Mouse (Mus musculus): ENCODE measurements at regions not wholly inside any gene's neighbourhood (a gene's known extent, or its start where the extent isn't known, plus 50 kb on each side); places are given as distances from the start of the nearest gene placed in this dataset.
"Not testable (repeated sequence)": the region's sequence is repeated elsewhere in the genome, so short reads cannot be mapped to it uniquely, and the experiment has no call there.

DNA sequence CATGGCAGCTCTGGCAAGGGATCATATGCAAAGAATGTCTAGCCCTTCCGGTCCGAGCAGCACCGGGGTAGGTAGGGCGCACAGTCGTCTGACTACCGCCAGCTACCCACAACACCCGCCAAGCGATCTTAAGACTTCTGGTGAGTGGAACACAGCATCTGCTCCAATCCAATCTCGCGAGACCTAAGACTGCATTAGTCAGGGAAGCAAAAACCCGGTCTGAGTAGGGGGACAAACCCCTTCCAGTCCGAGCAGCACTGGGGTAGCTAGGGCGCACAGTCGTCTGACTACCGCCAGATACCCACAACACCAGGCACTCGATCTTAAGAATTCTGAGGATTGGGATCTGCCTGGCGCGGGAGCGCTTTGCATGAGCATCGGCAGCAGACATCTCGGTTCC lies 57.1 kb downstream of the Nap1l2 start:
- H3K27ac ChIP-seq; H3K4me3 ChIP-seq; intact Hi-C loops (cut with DNase I); DNase-seq: not testable (repeated sequence)

DNA sequence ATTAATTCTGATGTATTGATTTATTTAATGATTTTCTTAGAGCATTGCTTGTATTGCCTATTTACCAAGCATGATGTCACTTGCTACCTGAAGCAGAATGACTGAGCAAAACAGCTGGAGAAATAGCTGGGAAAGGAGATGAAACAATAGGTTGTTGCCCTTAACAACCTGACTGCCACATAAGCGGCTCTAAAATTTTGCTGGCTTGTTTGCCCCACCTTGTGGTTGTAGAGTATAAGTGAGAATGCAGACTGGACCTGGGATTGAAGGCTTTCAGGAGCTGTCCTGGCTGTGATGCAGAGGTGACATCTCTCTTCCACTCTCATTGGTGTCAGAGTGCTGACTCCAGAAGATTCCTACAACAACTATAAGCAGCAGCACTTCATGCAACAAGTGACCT lies 77.3 kb downstream of the Nap1l2 start:
- no peak for DNase-seq
- H3K4me3 ChIP-seq = no peak overlapping the region
- peak; percentile 33 for TF ChIP-seq CTCF (IDR thresholded peaks at IDR 0.05)
- H3K27ac ChIP-seq = no peak overlapping the region
- intact Hi-C loops (cut with DNase I) = no loop called here

DNA sequence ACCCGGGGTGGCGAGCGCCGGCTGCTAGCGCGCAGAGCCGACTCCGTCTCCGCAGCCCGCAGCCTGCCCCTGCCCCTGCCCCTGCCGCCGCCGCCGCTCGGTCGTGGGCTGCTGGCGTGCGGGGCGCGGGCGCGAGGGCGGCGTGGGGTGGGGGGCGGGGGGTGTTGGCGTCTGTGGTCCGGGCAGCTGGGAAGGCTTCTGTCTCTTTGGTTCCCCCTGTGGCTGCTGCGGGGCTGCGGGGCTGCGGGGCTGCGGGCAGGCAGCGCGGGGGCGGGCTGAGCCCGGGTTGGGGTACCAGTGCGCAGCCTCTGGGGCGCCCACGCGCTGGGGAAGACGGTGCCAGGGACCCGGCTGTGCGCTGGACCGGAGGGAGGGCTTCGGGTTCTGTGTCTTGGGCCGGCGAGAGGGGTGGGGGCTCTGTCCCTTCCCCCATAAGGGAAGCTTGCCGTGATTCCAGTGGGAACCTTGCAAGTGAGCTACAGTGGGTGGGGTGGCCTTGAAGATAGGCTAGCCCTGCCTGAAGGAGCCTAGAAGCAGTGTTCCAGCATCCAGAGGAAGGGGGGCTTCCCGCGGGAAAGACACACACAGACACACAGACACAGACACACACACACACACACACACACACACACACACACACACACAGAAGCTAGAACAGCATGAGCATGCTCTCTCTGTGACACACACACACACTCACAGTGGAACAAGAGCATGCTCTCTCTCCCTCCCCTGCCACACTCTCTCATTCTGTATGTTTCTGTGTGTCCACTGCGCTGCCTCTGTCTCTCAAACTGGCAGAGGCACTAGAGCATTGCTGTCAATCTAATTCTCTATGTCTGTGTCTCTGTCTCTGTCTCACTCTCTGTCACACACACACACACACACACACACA lies 118.5 kb downstream of the Nap1l2 start:
- H3K4me3 ChIP-seq; intact Hi-C loops (cut with DNase I); DNase-seq: not testable (repeated sequence)

DNA sequence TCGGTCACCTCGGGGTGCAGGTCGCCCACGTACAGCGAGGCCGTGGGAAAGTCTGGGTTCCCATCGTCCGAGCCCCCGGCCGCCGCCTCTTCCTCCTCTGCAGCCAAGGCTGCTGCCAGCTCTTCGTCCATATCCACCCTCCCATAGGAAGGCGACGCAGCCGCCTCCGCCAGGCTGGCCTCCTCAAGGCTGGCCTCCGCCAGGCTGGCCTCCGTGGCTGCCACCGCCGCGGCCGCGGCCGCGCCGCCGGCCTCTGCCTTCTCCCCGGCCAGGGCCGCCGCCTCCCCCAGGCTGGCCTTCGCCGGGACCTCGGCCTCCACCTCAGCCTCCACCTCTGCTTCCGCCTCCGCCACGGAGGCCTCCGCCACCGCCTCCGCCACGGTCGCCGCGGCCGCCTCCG lies 119.3 kb downstream of the Nap1l2 start:
- H3K4me3 ChIP-seq; H3K27ac ChIP-seq; intact Hi-C loops (cut with DNase I); DNase-seq: not testable (repeated sequence)

More for the DNA sequence above, 118.5 kb downstream of the Nap1l2 start:
- not testable (repeated sequence) for H3K27ac ChIP-seq

DNA sequence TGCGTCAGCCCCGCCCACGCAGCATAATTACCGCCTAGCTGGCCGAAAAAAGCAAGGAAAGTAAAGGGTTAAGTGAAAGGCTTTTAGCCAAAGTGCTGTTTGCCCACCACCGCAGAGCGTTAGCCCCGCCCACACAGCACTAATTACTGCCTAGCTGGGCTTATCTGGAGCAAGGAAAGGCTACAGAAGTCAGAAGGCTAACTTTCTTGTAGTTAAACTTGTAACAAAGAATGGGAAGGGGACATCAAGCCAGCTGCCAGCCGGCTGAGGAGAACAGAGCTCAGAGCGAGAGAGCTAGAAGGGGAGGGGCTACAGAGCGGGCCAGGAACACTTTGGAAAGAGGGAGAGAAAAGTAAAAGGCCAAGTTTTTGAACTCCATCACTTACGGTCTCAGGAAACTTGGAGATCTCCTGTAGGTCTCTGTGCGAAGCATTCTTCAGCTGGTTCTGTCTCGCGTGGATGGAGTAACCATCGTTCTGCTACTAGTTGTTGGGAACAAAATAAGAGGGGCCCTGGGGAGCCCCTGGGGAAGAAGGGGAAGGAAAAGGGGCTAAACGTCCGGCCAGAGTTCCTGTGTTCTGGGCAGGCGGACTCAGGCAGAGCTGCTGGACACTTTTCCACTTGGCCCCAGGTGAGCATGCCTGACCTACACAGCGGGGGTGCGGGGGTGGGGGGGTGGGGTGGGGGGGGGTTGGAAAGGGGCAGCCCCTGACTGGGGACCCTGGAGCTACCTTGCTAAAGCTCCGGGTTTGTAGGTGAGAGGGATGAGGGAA lies 98.3 kb downstream of the 1700018G05Rik start:
- no peak overlapping the region for H3K27ac ChIP-seq
- peak; percentile 12 for DNase-seq
- TF ChIP-seq CTCF (IDR thresholded peaks at IDR 0.05) = no peak
- intact Hi-C loops (cut with DNase I) = no loop called here
- H3K4me3 ChIP-seq = peak overlapping the region; percentile 62

DNA sequence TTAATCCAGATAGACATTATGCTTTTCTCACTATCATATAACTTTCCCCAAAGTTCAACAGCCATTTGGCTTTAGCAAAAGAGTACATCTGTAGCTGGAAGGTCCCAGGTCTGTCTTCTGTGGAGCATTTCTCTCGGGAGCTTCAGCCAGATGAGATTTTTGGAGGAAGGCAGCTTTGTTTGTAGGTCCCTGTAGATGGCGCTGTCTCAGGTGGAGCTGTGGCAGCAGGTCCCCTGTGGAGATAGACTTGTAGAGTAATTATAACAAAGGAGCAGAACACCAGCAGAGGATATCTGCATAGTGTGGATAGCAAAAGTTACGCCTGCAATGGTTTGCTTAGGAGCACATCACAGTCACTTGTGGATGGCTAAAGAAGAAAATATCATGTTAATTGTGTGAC lies 97.3 kb downstream of the 1700018G05Rik start:
- DNase-seq; H3K27ac ChIP-seq; H3K4me3 ChIP-seq; intact Hi-C loops (cut with DNase I): not testable (repeated sequence)
- TF ChIP-seq CTCF (IDR thresholded peaks at IDR 0.05) = peak; percentile 25; the same call in 1 of the 2 replicates

DNA sequence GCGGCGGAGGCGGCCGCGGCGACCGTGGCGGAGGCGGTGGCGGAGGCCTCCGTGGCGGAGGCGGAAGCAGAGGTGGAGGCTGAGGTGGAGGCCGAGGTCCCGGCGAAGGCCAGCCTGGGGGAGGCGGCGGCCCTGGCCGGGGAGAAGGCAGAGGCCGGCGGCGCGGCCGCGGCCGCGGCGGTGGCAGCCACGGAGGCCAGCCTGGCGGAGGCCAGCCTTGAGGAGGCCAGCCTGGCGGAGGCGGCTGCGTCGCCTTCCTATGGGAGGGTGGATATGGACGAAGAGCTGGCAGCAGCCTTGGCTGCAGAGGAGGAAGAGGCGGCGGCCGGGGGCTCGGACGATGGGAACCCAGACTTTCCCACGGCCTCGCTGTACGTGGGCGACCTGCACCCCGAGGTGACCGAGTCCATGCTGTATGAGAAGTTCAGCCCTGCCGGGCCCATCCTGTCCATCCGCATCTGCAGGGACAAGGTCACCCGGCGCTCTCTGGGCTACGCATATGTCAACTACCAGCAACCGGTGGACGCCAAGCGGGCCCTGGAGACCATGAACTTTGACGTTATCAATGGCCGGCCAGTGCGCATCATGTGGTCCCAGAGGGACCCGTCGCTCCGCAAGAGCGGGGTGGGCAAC lies 85.4 kb downstream of the 1700018G05Rik start:
- H3K27ac ChIP-seq; H3K4me3 ChIP-seq; DNase-seq; intact Hi-C loops (cut with DNase I): not testable (repeated sequence)

DNA sequence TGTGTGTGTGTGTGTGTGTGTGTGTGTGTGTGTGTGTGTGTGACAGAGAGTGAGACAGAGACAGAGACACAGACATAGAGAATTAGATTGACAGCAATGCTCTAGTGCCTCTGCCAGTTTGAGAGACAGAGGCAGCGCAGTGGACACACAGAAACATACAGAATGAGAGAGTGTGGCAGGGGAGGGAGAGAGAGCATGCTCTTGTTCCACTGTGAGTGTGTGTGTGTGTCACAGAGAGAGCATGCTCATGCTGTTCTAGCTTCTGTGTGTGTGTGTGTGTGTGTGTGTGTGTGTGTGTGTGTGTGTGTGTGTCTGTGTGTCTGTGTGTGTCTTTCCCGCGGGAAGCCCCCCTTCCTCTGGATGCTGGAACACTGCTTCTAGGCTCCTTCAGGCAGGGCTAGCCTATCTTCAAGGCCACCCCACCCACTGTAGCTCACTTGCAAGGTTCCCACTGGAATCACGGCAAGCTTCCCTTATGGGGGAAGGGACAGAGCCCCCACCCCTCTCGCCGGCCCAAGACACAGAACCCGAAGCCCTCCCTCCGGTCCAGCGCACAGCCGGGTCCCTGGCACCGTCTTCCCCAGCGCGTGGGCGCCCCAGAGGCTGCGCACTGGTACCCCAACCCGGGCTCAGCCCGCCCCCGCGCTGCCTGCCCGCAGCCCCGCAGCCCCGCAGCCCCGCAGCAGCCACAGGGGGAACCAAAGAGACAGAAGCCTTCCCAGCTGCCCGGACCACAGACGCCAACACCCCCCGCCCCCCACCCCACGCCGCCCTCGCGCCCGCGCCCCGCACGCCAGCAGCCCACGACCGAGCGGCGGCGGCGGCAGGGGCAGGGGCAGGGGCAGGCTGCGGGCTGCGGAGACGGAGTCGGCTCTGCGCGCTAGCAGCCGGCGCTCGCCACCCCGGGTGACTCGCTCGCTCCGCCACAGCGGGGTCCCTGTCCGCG lies 84.4 kb downstream of the 1700018G05Rik start:
- H3K4me3 ChIP-seq; intact Hi-C loops (cut with DNase I); H3K27ac ChIP-seq; DNase-seq: not testable (repeated sequence)

DNA sequence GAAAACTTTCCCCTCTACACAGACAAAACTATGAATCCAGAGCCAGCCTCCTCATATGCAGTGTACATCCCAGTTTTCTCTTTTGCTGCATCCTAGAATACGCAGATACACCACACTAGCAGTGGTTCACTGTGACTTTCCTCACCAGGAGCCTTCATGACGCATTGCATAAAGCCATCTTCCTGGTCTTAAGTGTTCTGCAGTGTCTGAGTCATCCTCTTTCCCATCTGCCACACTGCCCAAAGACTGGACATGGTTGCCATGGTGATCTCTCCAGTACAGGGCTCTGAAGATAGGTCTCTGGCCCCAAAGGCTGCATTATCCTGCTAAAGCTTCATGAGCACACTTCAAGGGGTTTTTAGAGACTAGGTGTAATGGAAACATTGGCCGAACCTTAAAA lies 65.8 kb downstream of the 1700018G05Rik start:
- H3K27ac ChIP-seq; H3K4me3 ChIP-seq; DNase-seq; intact Hi-C loops (cut with DNase I): not testable (repeated sequence)

Data from gastrocnemius, adult 2 months (tissue).